Mouse (Mus musculus) right cerebral cortex, adult 2 months (tissue): Measurements from ENCODE around the gene Esp31.

Source experiments
- DNase-seq, 2 experiments: peaks; one replicate each; pipeline ENCODE4 v3.0.0; 2021 to 2022; ENCODE audit warnings: low spot score in 2 of 2

Gene Esp31

GRCm38 (mm10) chr17:38639147-38639546 lies at the start of gene Esp31:
Esp31 (plus strand) TSS chr17:38639447.
- DNase-seq: no peak
